Mouse (Mus musculus): ENCODE data around the gene Nlrc5. TPM values are rescaled to one million over a fixed set of nuclear protein-coding genes. Genes with fewer than 3 reads are reported as not detected.

Nlrc5 gene
- total and polyA plus RNA-seq, 3 experiments = 0.03 TPM; not detected in 2

DNA sequence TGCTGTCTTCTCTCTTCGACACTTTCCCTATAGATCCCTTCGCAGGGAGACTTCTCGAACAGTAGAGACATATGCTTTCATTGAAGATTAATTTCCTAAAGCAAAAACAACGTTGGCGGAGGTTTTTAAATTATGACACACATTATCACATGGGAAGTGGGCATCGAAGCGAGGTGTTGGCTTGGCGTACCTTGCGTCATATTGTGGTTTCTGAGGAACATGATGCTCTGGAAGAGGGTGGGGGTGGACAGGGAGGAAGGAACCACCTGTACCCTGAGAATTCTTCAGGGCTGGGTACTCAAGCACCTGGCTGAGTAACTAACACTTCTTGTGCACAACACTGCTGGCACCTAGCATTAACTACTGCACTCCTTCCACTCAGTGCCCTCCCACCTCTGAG, 90.4 kb downstream of the Nlrc5 start:
- Histone ChIP-seq H3K4me1 (ENCODE audit: control insufficient read depth in 1 of 2, insufficient read depth in 2 of 2, low read length in 2 of 2) (peaks cover 0 to 3% of the 10 kb centered on the region in 2 experiments; a peak in 2 of 4 replicates), H3K36me3 (ENCODE audit: control insufficient read depth in 1 of 2, insufficient read depth in 2 of 2, low read length in 2 of 2) (peaks cover 0 to 4% of the 10 kb centered on the region in 2 experiments; a peak in 1 of 4 replicates), H3K27me3 (ENCODE audit: control insufficient read depth in 1 of 2, insufficient read depth in 2 of 2, low read length in 2 of 2) (peaks cover 7 to 11% of the 10 kb centered on the region in 2 experiments; a peak in 3 of 4 replicates), H3K4me3 (ENCODE audit: control insufficient read depth in 1 of 2, insufficient read depth in 1 of 2, low read depth in 2 of 2, low read length in 2 of 2) (no peak overlapping the region), H3K9ac (ENCODE audit: control insufficient read depth, low read depth, low read length, poor library complexity, severe bottlenecking) (no peak overlapping the region), H3K27ac (ENCODE audit: control insufficient read depth, low read depth, low read length) (no peak overlapping the region), H3K79me2 (ENCODE audit: control insufficient read depth, insufficient read depth, low read length, poor library complexity) (no peaks in the 10 kb centered on the region), H3K9me3 (replicated peaks; ENCODE audit: insufficient read depth, low read length) (no peaks in the 10 kb centered on the region)
- DNase-seq (ENCODE audit: low read depth, low spot score) = no peak
- TF ChIP-seq MXI1 (IDR thresholded peaks at IDR 0.05; ENCODE audit: low read depth, low read length) = no peak
- TF ChIP-seq KAT2A (conservative IDR thresholded peaks at IDR 0.05; ENCODE audit: low read depth, low read length) = no peak

DNA sequence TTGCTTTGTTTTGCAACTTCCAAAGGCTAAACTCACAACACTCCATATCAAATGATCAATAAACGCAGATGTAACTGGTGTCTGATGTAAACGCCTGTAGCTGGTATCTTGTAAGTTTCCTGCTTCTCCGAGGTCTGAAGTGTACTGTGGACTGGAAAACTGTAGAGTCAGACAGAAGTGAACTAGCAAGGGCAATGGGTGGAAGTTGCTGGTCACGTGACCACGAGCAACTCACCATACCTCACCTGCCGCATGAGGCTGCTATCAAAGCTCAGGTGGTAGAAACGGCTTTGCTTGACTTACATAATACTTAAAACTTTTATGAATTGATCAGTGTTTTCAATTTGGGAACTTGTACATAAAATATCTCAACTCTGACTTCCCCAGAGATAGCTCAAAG, 93.0 kb downstream of the Nlrc5 start:
- DNase-seq (ENCODE audit: low read depth, low spot score) = no peak
- Histone ChIP-seq H3K27me3 (ENCODE audit: control insufficient read depth in 1 of 2, insufficient read depth in 2 of 2, low read length in 2 of 2) (peaks cover 5 to 6% of the 10 kb centered on the region in 2 experiments; a peak in 3 of 4 replicates), H3K9me3 (replicated peaks; ENCODE audit: insufficient read depth, low read length) (no peaks in the 10 kb centered on the region), H3K9ac (ENCODE audit: control insufficient read depth, low read depth, low read length, poor library complexity, severe bottlenecking) (no peak overlapping the region), H3K4me1 (ENCODE audit: control insufficient read depth in 1 of 2, insufficient read depth in 2 of 2, low read length in 2 of 2) (peaks cover 6 to 12% of the 10 kb centered on the region in 2 experiments; a peak in 3 of 4 replicates), H3K79me2 (ENCODE audit: control insufficient read depth, insufficient read depth, low read length, poor library complexity) (no peaks in the 10 kb centered on the region), H3K36me3 (ENCODE audit: control insufficient read depth in 1 of 2, insufficient read depth in 2 of 2, low read length in 2 of 2) (peaks cover 0 to 4% of the 10 kb centered on the region in 2 experiments; a peak in 1 of 4 replicates), H3K27ac (ENCODE audit: control insufficient read depth, low read depth, low read length) (no peak overlapping the region), H3K4me3 (ENCODE audit: control insufficient read depth in 1 of 2, insufficient read depth in 1 of 2, low read depth in 2 of 2, low read length in 2 of 2) (no peak overlapping the region)
- peak; percentile 52 for TF ChIP-seq USF1 (IDR thresholded peaks at IDR 0.05; ENCODE audit: low read depth, low read length)
- TF ChIP-seq POLR2AphosphoS2 (IDR thresholded peaks at IDR 0.05; ENCODE audit: low read length) = no peak
- TF ChIP-seq RCOR1 (IDR thresholded peaks at IDR 0.05; ENCODE audit: low read depth, low read length) = no peak
- TF ChIP-seq CHD2 (IDR thresholded peaks at IDR 0.05; ENCODE audit: low read length) = no peak
- TF ChIP-seq POLR2AphosphoS5 (IDR thresholded peaks at IDR 0.05; ENCODE audit: borderline replicate concordance, low read depth, low read length) = no peak
- TF ChIP-seq UBTF (IDR thresholded peaks at IDR 0.05; ENCODE audit: borderline replicate concordance, insufficient read depth, low read depth, low read length) = no peak

DNA sequence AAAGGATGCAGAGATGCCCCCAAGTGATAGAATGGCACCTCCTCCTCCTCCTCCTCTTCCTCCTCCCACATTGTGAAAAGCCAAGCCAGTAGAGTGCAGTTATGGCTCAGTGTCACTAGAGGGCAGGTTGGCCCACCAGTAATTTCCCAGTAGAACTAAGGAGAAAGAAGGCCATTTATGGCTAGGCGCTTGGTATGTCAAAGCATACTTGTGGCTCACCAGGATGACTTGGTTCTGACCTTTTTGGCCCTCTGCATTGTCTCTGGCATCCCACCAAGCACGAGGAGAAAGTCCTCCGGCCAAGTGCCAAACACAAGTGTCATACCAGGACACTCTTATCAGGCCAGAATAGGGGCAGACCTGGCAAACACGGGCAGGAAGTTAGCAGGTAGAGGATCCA, 94.1 kb downstream of the Nlrc5 start:
- Histone ChIP-seq H3K36me3 (ENCODE audit: control insufficient read depth in 1 of 2, insufficient read depth in 2 of 2, low read length in 2 of 2) (peaks cover 0 to 4% of the 10 kb centered on the region in 2 experiments; a peak in 1 of 4 replicates), H3K79me2 (ENCODE audit: control insufficient read depth, insufficient read depth, low read length, poor library complexity) (no peaks in the 10 kb centered on the region; the same call in 1 of the 2 replicates), H3K27me3 (ENCODE audit: control insufficient read depth in 1 of 2, insufficient read depth in 2 of 2, low read length in 2 of 2) (peaks cover 0 to 2% of the 10 kb centered on the region in 2 experiments; a peak in 2 of 4 replicates), H3K4me1 (ENCODE audit: control insufficient read depth in 1 of 2, insufficient read depth in 2 of 2, low read length in 2 of 2) (peaks cover 6 to 13% of the 10 kb centered on the region in 2 experiments; a peak in 3 of 4 replicates), H3K27ac (ENCODE audit: control insufficient read depth, low read depth, low read length) (no peak overlapping the region), H3K9ac (ENCODE audit: control insufficient read depth, low read depth, low read length, poor library complexity, severe bottlenecking) (no peak overlapping the region), H3K4me3 (ENCODE audit: control insufficient read depth in 1 of 2, insufficient read depth in 1 of 2, low read depth in 2 of 2, low read length in 2 of 2) (no peak overlapping the region), H3K9me3 (replicated peaks; ENCODE audit: insufficient read depth, low read length) (no peaks in the 10 kb centered on the region)
- DNase-seq (ENCODE audit: low read depth, low spot score) = peak; percentile 82
- TF ChIP-seq E2F4 (IDR thresholded peaks at IDR 0.05; ENCODE audit: borderline replicate concordance, low read depth, low read length) (no peak), GABPA (IDR thresholded peaks at IDR 0.05; ENCODE audit: low read depth, low read length) (no peak), TCF12 (IDR thresholded peaks at IDR 0.05; ENCODE audit: low read depth, low read length) (no peak), BHLHE40 (IDR thresholded peaks at IDR 0.05; ENCODE audit: borderline replicate concordance, low read depth, low read length) (no peak), ZNF384 (IDR thresholded peaks at IDR 0.05; ENCODE audit: low read depth, low read length) (no peak), RAD21 (IDR thresholded peaks at IDR 0.05; ENCODE audit: low read depth, low read length) (peak; percentile 92), MYB (IDR thresholded peaks at IDR 0.05; ENCODE audit: low read depth, low read length) (no peak), TBP (IDR thresholded peaks at IDR 0.05; ENCODE audit: low read depth, low read length) (no peak), UBTF (IDR thresholded peaks at IDR 0.05; ENCODE audit: borderline replicate concordance, insufficient read depth, low read depth, low read length) (no peak), ZC3H11A (IDR thresholded peaks at IDR 0.05; ENCODE audit: low read depth, low read length) (peak; percentile 91), POLR2A (IDR thresholded peaks at IDR 0.05; ENCODE audit: control insufficient read depth in 1 of 2, insufficient read depth in 1 of 2, low read depth in 1 of 2, low read length in 2 of 2, poor library complexity in 1 of 2) (no peak), MEF2A (IDR thresholded peaks at IDR 0.05; ENCODE audit: extremely low read depth, insufficient replicate concordance, low read depth, low read length, poor library complexity, severe bottlenecking) (no peak), CHD1 (IDR thresholded peaks at IDR 0.05; ENCODE audit: low read depth, low read length) (no peak), SIN3A (IDR thresholded peaks at IDR 0.05; ENCODE audit: low read length) (peak; percentile 53; the same call in 1 of the 2 replicates), NELFE (IDR thresholded peaks at IDR 0.05; ENCODE audit: low read depth, low read length) (no peak), KAT2A (conservative IDR thresholded peaks at IDR 0.05; ENCODE audit: low read depth, low read length) (no peak), GATA1 (IDR thresholded peaks at IDR 0.05; ENCODE audit: low read depth, low read length) (no peak; the same call in 1 of the 2 replicates), JUND (IDR thresholded peaks at IDR 0.05; ENCODE audit: low read depth, low read length) (no peak), POLR2AphosphoS2 (IDR thresholded peaks at IDR 0.05; ENCODE audit: low read length) (no peak), POLR2AphosphoS5 (IDR thresholded peaks at IDR 0.05; ENCODE audit: borderline replicate concordance, low read depth, low read length) (no peak), ELF1 (IDR thresholded peaks at IDR 0.05; ENCODE audit: low read depth, low read length) (no peak), RCOR1 (IDR thresholded peaks at IDR 0.05; ENCODE audit: low read depth, low read length) (no peak)
